Mouse (Mus musculus): ENCODE results near the gene Gm20388.

The Gm20388 gene

DNA sequence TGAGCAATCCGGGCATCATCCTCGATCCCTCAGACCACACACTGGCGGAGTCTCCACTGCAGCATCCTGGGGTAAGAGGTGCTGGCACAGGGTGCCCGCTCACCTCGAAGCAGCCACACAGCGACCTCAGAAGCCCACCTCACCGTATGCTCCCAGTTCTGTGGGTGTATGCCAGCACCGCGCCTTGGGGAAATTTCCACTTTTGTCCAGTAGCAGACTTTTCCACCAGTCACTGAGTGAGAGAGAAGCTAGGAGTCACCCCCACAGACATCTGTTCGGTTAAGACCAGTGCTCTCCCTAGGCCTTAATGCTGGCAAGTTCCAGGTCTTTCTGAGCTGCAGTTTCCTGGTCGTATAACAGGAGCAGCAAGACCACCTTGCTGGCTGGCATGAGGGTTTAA, 1458.7 kb downstream of the Gm20388 start:
- DNase-seq (ENCODE audit: low read depth, low spot score) = no peak

DNA sequence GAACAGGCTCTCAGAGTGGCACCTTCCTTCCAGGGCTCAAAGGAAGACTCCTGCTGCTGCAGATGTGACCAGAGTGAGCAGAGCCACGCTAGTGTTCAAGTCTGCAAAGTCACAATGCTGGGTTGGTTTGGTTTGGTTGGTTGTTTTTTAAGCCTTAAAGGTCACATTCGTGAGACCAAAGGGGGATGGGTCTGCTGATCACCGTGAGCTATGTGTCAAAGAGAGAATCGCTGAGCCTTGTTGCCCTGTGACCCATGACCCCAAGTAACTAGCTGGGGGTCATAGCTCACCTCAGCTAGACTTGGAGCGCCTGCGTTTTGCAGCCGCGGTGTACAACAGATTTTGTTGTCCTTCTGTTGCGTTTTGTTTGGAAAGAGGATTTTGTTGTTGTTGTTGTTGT, 1460.6 kb downstream of the Gm20388 start:
- DNase-seq (ENCODE audit: low read depth, low spot score) = no peak

DNA sequence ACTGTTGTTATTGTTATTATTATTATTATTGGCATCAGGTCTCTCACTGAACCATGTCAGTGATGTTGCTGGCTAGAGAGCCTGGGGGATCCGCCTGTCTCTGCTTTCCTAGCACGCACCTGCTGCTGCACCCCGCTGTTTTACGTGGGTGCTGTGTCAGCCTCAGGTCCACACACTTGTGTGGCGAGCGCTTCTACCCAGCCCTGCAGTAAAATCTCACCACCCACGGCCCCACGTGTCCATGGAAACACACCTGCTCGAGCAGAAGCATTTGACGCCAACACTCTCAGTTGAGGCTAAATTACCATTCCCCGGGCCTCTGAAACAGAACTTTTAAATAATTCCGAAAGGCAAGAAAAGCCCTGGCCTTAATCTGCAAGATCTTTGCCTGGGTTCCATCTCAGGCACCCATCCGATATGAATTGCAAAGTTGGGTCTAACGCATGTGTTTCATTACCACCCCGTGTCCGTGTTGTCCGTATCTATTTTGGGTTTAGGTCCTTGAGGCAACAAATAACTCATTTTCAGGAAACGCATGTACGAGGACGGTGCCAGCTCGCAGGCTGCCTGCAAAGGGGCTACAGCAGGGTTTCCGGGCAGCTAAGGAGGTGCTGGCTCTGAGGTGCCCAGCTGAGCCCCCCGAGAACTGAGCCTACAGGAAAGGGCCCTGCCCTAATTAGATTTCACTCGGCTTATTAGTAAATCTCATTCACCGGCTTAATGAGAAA, 1461.4 kb downstream of the Gm20388 start:
- DNase-seq (ENCODE audit: low read depth, low spot score) = no peak

DNA sequence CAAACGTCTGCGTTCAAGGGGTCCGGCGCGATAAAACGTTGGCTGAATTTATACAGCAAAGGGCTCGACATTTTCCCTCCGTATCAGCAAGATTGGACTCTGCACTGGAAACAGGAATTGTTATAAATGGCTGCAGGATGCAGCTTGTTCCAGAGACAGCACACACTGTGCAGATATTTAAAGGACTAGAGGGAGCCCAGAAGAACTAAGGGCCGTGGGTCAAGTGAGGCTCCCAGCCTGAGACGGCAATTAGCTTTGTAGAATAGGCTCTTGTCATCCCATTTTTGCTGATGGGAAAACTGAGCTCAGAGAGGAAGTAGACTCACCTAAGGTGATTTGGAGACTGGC, 1462.0 kb downstream of the Gm20388 start:
- DNase-seq (ENCODE audit: low read depth, low spot score) = no peak

DNA sequence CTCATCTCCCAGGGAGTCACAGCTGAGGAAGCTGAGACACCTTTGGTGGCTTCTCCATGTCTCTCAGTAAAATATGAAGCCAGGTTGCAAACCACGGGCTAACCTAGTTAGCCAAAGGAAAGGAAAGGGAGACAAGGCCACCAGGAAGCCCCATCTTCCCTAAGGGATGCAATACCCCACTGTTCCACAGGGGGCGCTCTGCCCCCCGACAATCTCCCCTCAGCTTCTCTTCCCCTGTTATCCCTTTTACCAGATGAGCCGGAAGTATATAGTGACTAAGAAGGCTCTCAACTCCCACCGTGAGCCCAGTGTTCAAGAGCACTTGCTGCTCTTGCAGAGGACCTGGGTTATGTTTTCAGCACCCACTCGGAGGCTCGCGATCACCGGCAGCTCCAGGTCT, 1463.6 kb downstream of the Gm20388 start:
- DNase-seq (ENCODE audit: low read depth, low spot score) = no peak

DNA sequence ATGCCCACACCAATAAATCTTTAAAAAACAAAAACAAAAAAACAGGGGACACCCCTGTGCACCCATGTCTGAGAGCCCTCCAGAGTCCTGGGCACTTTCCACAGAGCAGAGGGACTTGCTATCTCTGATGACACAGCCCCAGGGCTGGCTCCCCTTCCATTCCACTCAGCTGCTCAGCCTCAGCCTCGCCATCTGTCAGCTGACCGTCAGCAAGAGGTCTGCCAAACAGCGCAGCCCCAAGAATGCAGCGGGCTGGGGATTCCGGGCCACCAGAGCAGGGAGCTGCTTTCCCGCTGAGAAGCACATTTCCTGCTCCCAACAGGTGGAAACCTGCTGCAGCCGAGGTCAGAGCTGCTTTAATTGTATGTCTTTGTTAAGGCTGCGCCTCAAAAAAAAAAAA, 1464.1 kb downstream of the Gm20388 start:
- DNase-seq (ENCODE audit: low read depth, low spot score) = no peak

DNA sequence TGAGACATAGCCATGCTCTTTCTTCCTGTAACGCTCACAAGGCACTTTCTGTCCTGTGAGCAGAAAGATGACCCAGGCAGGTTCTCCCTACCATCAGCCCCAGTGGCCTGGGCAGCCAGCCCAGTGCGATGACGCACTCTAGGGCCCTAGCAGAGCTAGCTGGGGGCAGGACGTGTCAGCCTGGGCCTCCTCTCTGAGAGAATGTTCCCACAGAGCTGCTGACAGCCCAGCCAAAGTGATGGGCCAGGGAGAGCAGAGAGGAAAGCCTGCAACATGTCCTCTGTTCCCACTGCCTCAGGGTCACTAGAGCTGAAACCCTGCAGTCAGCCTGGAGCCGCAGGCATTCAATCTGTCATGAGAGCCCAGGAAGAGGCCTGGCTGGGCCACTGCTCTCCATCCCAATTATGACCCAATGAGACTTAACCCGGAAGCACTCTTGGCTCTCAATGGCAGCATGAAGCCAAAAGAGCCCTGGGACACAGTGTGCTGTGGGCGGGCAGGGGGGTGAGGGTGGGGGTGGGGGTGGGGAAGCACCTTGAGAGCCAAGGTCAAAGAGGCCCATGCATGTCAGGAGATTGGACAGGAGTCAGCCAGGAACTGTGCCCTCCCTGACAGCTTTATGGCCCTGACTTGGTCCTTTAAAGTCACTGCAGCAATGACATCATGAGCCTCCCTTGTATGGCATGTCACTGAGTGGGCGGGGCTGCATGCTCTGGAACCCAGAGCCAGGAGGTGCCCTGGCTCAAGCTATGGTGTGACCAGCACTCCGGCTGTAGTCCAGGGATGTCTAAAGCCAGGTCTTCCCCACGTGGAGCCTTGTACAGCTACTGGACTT, 1465.7 kb downstream of the Gm20388 start:
- no peak for DNase-seq (ENCODE audit: low read depth, low spot score)

DNA sequence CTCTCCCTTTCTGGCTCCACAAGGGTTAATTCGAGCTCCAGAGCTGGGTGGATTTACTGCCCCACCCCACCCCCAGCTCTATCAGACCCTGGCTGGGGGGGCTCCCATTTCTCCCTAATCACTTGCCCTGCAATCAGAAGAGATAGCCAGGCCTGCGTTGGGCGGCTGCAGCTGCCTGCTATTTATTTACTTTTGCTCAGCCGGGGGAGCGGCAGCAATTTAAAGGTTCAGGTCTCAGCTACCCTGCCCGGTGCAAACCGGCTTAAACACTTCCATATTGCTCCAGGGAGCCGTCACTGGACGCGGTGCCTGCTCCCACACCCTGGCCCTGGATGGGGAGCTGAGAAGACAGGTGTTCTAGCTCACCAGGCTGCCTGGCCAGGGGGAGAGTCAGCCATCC, 1467.0 kb downstream of the Gm20388 start:
- DNase-seq (ENCODE audit: low read depth, low spot score) = no peak

DNA sequence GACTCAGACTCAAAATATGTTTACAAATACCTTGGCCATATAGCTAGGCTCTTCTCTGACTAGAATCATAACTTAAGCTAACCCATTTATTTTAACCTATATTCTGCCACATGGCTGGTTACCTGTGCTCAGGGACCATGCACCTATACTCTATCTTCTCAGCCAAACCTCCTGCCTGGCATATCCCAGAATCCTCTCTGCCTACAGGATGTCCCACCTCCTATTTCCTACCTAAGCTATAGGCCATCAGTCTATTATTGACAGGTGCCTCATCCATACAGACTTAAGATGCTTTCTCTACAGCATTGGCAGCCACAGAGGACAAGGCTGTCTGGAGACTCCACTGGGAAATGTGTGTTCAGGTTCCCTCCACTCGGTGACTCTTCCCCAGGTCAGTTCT, 1468.7 kb downstream of the Gm20388 start:
- DNase-seq (ENCODE audit: low read depth, low spot score) = no peak

DNA sequence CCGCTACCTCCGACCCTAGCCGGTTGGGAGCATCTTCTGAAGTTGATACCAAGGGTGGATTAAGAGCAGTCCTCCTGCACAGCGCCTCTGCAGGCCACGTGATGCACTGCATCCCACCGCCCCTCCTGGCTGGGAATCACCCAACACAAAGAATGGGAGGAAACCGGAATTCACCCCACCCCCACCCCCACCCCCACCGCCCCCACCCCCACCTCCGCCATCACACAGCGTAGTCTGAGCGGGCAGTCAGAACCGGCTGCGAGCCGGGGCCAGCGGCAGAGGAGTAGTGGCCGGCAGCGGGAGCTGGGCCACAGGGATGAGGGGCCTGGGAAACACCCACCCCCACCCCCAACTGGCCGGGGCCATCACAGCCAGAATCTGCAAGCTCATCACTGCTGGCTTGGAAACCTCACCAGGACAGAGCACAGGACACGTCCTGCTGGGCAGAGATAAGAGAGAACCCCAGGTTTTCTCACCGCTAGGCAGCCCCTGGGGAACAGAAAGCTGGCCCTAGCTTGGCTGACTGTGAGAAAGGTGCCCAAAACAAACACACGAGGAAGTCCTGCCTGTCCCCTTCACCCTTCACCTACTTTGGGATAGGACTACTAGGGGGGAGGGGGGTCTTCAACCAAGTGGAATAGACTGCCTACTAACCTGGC, 1472.1 kb downstream of the Gm20388 start:
- DNase-seq (ENCODE audit: low read depth, low spot score) = no peak

DNA sequence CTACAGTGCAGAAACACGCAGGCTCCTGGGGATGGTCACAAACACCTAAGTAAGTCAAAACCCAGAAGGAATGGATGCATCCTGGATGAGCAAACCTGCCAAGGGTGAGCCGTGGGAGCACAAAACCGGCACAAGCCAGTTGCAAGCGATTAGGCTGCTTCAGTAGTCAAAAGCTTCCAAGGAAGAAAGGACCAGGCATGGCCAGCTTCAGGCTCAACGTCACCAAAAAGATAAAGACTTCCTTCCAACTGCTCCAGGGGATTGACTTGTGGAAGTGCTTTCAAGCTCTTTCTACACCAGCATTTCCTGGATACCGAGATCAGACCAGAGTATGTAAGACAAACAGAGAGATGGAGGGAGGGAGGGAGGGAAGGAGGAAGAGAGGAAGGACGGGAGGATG, 1474.9 kb downstream of the Gm20388 start:
- DNase-seq (ENCODE audit: low read depth, low spot score) = no peak

DNA sequence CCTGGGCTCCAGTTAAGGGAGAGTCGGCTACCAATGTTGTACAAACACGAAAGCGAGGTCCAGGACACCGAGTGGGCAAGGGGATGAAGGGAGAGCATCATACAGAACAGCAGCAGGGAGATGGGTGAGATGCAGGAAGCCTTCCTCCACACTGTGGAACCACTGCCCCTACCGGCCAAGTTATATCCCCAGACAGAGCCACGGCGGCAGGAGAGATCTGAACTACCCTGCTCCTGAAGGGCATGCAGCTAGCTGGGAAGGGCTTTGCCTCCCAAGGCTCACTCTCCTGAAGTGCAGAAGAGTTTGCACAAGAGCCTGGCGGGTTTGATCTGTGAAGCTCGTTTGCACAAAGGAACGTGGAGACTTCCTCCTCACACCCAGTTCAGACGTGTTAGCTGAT, 1480.0 kb downstream of the Gm20388 start:
- DNase-seq (ENCODE audit: low read depth, low spot score) = no peak

DNA sequence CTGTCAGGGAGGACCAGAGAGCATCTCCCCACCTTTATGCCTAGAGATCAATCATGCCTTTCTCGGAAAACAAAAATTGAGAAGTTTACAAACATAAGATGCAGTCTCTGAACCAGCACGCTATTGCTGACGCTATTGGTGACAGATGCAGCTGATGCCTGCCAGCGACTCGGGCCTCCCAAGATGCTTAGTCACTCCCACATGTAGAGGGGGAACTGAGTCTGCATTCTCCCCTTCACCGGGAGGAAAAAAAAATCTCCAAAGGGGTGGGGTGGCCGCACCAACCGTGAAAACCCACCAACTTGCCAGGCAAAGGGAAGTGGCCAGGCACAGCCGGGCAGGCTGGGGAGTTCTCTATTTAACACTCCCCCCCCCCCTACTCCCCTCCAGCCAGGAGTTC, 1480.6 kb downstream of the Gm20388 start:
- no peak for DNase-seq (ENCODE audit: low read depth, low spot score)

DNA sequence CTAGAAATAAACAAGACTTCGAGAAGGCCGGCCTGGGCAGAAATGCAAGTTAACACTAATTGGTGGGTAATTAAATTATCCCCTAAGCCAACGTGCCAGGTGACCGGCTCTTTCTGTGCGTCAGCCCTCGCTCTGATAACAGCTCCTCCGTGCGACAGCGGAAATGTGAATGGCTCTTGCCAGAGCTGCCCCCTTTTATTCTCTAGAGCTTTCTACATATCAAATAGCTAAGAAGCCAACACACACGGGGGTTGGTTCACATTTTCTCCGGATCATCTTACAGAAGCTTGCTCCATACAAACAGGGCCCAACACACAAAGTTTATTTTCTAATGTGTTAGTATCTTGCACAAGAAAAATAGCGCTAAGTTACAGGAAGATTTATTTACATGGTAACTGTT, 1481.1 kb downstream of the Gm20388 start:
- DNase-seq (ENCODE audit: low read depth, low spot score) = no peak

DNA sequence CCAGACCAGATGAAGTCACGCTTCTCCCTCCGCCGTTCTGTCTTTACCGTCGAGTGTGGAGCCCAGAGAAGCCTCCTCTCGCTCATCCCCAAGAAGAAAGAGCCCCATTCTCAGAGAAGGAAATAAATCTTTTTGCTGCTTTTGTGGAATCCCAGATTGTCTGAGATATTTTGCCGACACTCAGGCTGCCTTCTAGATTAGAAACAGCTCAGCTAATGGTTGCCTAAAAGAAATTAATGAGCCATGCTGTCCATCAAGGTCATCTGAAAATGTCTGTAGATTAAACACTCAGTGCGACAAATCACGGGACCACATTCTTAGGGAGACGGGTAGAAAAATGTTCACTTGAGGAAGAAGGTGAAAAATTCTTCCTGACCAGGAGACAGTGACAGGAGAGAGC, 1481.8 kb downstream of the Gm20388 start:
- DNase-seq (ENCODE audit: low read depth, low spot score) = no peak

DNA sequence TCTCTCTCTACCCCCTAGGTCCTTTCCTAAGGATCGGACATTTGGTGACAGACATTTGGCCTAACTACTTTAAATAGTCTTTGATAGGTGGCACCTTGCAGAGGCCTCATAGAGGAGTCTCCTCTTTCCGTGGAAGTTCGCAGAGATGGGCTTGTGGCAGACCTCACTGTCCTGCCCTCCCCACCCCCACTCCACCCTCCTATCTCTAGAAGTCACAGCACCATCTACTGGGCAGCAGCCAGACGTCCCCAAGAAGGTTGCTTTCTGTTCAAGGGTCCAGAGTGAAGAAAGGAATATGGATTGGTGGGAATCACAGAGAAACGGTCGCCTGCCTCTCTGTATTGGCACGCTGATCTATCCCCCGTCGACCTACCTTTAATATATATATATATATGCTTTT, 1482.5 kb downstream of the Gm20388 start:
- no peak for DNase-seq (ENCODE audit: low read depth, low spot score)

DNA sequence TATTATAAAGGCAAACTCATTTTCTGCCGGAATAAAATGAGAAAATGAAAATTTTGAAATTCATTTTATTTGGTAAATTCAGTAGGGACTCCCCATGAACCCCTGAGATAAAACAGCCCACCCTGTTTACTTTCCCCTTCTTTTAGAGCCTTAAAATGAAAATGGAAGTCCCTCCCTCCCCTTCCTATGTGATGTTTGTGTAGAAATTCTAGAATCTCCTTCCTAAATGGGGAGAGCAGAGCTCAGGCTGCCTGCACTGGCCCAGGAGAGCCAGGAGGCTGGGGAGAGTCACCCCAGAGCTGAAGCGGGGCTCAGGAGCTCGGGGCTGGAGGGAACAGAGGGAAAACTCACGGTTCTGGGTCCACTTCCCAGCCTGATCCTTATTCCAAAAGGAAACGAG, 1484.0 kb downstream of the Gm20388 start:
- no peak for DNase-seq (ENCODE audit: low read depth, low spot score)

DNA sequence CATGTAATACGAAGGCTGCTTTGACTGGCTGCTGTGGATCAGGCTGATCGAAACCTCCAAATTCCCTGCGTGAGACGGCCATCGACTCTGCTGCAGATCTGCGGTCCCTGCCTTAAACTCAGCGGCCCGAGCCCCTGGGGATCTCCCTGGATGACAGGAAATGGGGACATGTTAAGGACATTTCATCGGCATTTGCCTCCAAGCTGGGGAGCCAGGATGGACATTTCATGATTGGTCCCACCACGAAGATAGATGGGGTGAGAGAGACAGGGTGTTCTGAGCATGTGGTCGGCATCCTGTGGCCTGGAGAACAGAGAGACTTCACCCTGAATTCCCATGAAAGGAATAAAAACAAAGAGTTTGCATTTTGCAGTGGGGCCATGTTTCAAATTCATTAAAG, 1484.7 kb downstream of the Gm20388 start:
- no peak for DNase-seq (ENCODE audit: low read depth, low spot score)

DNA sequence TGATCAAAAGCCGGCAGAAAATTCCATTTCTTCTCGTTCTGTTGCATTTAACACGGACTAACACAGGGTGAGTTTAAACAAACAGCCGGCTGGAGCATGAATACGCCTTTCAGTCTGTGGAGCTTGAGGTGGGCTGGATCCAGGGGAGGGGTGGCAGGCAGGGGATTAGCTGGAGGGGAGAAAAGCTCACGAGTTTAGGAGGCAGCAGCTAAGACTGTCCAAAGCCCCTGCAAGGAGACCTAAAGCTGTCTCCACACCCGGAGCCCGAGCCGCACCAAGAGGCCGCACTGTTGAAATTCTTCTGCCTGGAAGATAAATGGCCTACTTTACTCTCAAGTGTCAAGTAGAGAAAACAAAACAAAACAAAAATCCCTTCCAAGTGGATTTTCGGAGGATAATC, 1485.5 kb downstream of the Gm20388 start:
- DNase-seq (ENCODE audit: low read depth, low spot score) = no peak

DNA sequence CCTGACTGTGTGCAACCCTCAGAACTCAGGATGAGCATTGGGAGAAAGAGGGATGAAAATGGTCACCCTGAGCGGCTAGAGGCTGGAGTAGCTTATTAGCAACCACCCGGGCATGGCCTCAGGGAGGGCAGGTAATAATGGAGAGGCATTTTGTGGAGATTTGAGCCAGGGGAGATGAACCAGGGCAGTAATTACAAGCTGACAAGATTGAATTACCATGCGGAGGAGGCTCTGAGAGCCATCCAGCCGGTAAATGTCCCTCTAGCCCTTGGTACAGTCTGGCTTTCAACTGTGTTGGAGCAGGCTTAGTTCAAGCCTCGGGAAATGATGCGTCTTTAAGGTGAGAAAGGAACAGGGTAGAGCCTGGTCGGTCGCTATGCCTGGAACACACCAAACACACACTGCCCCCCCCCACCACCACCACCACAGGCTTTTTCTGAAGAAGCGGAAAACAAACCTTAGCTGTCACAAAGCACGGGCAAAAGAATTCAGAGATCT, 1486.6 kb downstream of the Gm20388 start:
- no peak for DNase-seq (ENCODE audit: low read depth, low spot score)

DNA sequence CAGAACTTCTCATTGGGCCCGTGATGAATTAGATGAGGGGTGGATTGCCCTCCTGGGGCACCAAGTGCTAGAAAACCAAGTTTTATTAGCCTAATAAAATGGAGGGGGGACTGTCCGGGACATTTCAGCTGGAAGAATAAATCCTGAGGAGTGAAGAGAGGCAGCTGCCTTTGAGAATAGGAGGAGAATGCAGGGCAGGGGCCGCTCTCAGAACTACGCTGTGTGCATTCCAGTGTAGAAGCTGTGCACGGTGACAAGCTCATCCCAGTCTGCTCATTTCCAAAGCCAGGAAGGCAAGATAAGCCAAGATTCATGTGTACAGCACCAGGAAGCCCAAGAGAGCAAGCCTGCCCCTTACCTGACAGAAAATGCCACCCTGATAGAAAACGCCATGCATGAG, 1487.4 kb downstream of the Gm20388 start:
- no peak for DNase-seq (ENCODE audit: low read depth, low spot score)

DNA sequence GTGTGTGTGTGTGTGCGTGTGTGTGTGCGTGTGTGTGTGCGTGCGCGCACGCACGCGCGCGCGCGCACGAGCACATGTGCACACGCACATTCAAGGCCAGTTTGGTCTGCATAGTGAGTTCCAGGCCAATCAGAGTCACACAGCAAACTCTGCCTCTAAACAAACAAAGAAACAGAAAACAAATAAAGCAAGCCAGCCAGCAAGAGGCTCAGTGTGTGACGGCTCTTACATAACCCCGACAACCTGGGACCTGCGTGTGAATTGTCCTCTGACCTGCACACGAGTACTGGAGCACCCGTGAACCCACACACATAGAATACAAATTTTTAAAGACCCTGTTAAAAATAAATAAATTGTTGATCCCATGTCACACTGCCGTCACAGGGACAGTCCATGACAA, 1488.1 kb downstream of the Gm20388 start:
- no peak for DNase-seq (ENCODE audit: low read depth, low spot score)

DNA sequence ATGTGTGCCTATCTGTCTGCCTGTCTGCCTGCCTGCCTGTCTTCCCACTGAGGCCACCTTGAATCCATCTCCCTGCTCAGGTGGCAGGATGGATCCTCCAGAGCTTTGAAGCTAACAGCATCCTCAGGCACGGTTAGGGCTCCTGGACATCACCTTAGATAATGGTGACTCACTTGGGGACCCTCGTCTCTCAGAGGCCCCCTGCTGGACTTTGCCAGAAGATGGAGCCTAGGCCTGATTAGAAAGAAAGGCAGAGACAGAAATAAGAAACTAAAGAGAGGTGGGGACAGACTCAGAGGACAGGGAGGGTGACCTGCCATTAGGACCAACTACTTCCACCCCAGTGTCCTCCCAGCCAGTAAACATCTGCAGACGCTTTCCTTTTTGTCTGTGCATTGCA, 1488.5 kb downstream of the Gm20388 start:
- DNase-seq (ENCODE audit: low read depth, low spot score) = no peak

Measured in CD4-positive helper T cell, adult 2 months (primary cell).